Mouse (Mus musculus) CH12.LX (cell line): Measurements from ENCODE around the gene Lancl1. TPM values are rescaled to one million over a fixed set of nuclear protein-coding genes. Genes with fewer than 3 reads are reported as not detected.

Experiments
- DNase-seq: peaks from one replicate; pipeline ENCODE4 v3.0.0-alpha.2; 2013; ENCODE audit errors: extremely low read depth
- H3K27ac ChIP-seq: 2 replicates; pipeline ENCODE4 v1.5.1; 2012; ENCODE audit warnings: low read depth, mild to moderate bottlenecking, control low read depth, moderate library complexity; ENCODE audit not compliant: insufficient read depth
- H3K27me3 ChIP-seq: replicated peaks from 2 replicates; pipeline ENCODE3; 2012; ENCODE audit warnings: inconsistent platforms
- H3K36me3 ChIP-seq, 2 experiments: replicated peaks in 1 of 2; 2 replicates each; pipeline versions ENCODE3 to v1.6.1; 2012; ENCODE audit warnings: inconsistent platforms in 1 of 2, low read length in 1 of 2, mild to moderate bottlenecking in 1 of 2, mixed read lengths in 1 of 2, moderate library complexity in 1 of 2; ENCODE audit not compliant: control insufficient read depth in 1 of 2, insufficient read depth in 1 of 2
- H3K4me1 ChIP-seq, 2 experiments: 2 replicates each; pipeline ENCODE4 v1.6.1; 2012; ENCODE audit warnings: inconsistent platforms in 1 of 2, moderate library complexity in 1 of 2; ENCODE audit not compliant: insufficient read depth in 2 of 2, control insufficient read depth in 1 of 2
- H3K4me2 ChIP-seq: 2 replicates; pipeline ENCODE4 v1.6.1; 2012; ENCODE audit warnings: low read depth, mild to moderate bottlenecking, control low read depth; ENCODE audit not compliant: poor library complexity, insufficient read depth, severe bottlenecking
- H3K4me3 ChIP-seq, 3 experiments: fragments of 150-350 bp in 1 of 3; sonication (generic) in 1 of 3; replicated peaks in 1 of 3; 2 replicates each; pipeline versions ENCODE3 to v1.5.1; 2011 to 2012; ENCODE audit warnings: low read depth in 2 of 3, low read length in 2 of 3, mild to moderate bottlenecking in 2 of 3, moderate library complexity in 2 of 3, control low read depth in 1 of 3, improper control_type of control experiment in 1 of 3, inconsistent platforms in 1 of 3, mixed read lengths in 1 of 3; ENCODE audit not compliant: poor library complexity in 1 of 3
- H3K79me2 ChIP-seq: replicated peaks from 2 replicates; pipeline ENCODE4 v1.6.1; 2012; ENCODE audit warnings: mild to moderate bottlenecking, moderate library complexity; ENCODE audit not compliant: control insufficient read depth, poor library complexity, insufficient read depth, severe bottlenecking; ENCODE audit errors: extremely low read depth
- H3K9ac ChIP-seq: 2 replicates; pipeline ENCODE4 v1.6.1; 2012; ENCODE audit warnings: low read depth, mild to moderate bottlenecking, control low read depth, moderate library complexity; ENCODE audit not compliant: insufficient read depth
- H3K9me3 ChIP-seq: replicated peaks from 2 replicates; pipeline ENCODE3; 2012; ENCODE audit warnings: low read length, inconsistent platforms, mixed read lengths
- BHLHE40 ChIP-seq: IDR thresholded peaks from 2 replicates; pipeline ENCODE4 v1.6.1; 2011; ENCODE audit warnings: mild to moderate bottlenecking, low read depth, low read length, improper control_type of control experiment
- CHD2 ChIP-seq: IDR thresholded peaks from 2 replicates; pipeline ENCODE4 v1.6.1; 2011; ENCODE audit warnings: low read length, improper control_type of control experiment
- CTCF ChIP-seq, 2 experiments: IDR thresholded peaks in 1 of 2; conservative IDR thresholded peaks in 1 of 2; 2 replicates each; pipeline ENCODE4 v1.5.1; 2011 to 2012; ENCODE audit warnings: low read depth in 2 of 2, low read length in 2 of 2, improper control_type of control experiment in 1 of 2, inconsistent platforms in 1 of 2, mild to moderate bottlenecking in 1 of 2, moderate library complexity in 1 of 2
- E2F4 ChIP-seq: IDR thresholded peaks from 2 replicates; pipeline ENCODE4 v1.6.1; 2011; ENCODE audit warnings: low read depth, low read length, improper control_type of control experiment; ENCODE audit not compliant: insufficient replicate concordance
- ELF1 ChIP-seq: IDR thresholded peaks from 2 replicates; pipeline ENCODE4 v1.6.1; 2014; ENCODE audit warnings: low read depth, mild to moderate bottlenecking, inconsistent platforms, low read length, improper control_type of control experiment
- ETS1 ChIP-seq: conservative IDR thresholded peaks from 2 replicates; pipeline ENCODE4 v1.6.1; 2012; ENCODE audit warnings: low read depth, mild to moderate bottlenecking, inconsistent platforms, low read length, improper control_type of control experiment, moderate library complexity
- KAT2A ChIP-seq: IDR thresholded peaks from 2 replicates; pipeline ENCODE4 v1.6.1; 2012; ENCODE audit warnings: low read length, improper control_type of control experiment, inconsistent platforms; ENCODE audit not compliant: insufficient replicate concordance
- MAZ ChIP-seq: IDR thresholded peaks from 2 replicates; pipeline ENCODE4 v1.6.1; 2012; ENCODE audit warnings: low read depth, mild to moderate bottlenecking, inconsistent platforms, low read length, improper control_type of control experiment, moderate library complexity
- MEF2A ChIP-seq: IDR thresholded peaks from 2 replicates; pipeline ENCODE4 v1.6.1; 2014; ENCODE audit warnings: low read depth, mild to moderate bottlenecking, inconsistent platforms, low read length, improper control_type of control experiment, borderline replicate concordance
- NRF1 ChIP-seq: IDR thresholded peaks from 2 replicates; pipeline ENCODE4 v1.6.1; 2014; ENCODE audit warnings: low read depth, mild to moderate bottlenecking, inconsistent platforms, low read length, improper control_type of control experiment, moderate library complexity
- PAX5 ChIP-seq: IDR thresholded peaks from 2 replicates; pipeline ENCODE4 v1.6.1; 2012; ENCODE audit warnings: low read length, inconsistent platforms, mixed read lengths
- POLR2A ChIP-seq: IDR thresholded peaks from 2 replicates; pipeline ENCODE4 v1.6.1; 2011; ENCODE audit warnings: low read depth, mild to moderate bottlenecking, improper control_type of control experiment, low read length
- RAD21 ChIP-seq: IDR thresholded peaks from 2 replicates; pipeline ENCODE4 v1.6.1; 2011; ENCODE audit warnings: low read depth, mild to moderate bottlenecking, low read length, improper control_type of control experiment, moderate library complexity
- RCOR1 ChIP-seq: conservative IDR thresholded peaks from 2 replicates; pipeline ENCODE4 v1.6.1; 2012; ENCODE audit warnings: low read depth, mild to moderate bottlenecking, inconsistent platforms, low read length, improper control_type of control experiment
- SIN3A ChIP-seq: IDR thresholded peaks from 2 replicates; pipeline ENCODE4 v1.6.1; 2012; ENCODE audit warnings: low read length, improper control_type of control experiment, inconsistent platforms
- SMC3 ChIP-seq: IDR thresholded peaks from 2 replicates; pipeline ENCODE4 v1.6.1; 2011; ENCODE audit warnings: low read depth, low read length, improper control_type of control experiment
- TBP ChIP-seq: conservative IDR thresholded peaks from 2 replicates; pipeline ENCODE4 v1.6.1; 2011; ENCODE audit warnings: low read depth, low read length, improper control_type of control experiment
- TCF12 ChIP-seq: IDR thresholded peaks from 2 replicates; pipeline ENCODE4 v1.6.1; 2014; ENCODE audit warnings: low read depth, mild to moderate bottlenecking, inconsistent platforms, low read length, improper control_type of control experiment
- UBTF ChIP-seq: IDR thresholded peaks from 2 replicates; pipeline ENCODE4 v1.6.1; 2012; ENCODE audit warnings: low read depth, mild to moderate bottlenecking, inconsistent platforms, low read length, improper control_type of control experiment, moderate library complexity
- USF1 ChIP-seq: IDR thresholded peaks from 2 replicates; pipeline ENCODE4 v1.6.1; 2014; ENCODE audit warnings: low read depth, mild to moderate bottlenecking, inconsistent platforms, low read length, improper control_type of control experiment
- USF2 ChIP-seq: conservative IDR thresholded peaks from 2 replicates; pipeline ENCODE4 v1.6.1; 2011; ENCODE audit warnings: low read depth, low read length, improper control_type of control experiment
- ZKSCAN1 ChIP-seq: IDR thresholded peaks from 2 replicates; pipeline ENCODE4 v1.6.1; 2012; ENCODE audit warnings: low read depth, inconsistent platforms, low read length, improper control_type of control experiment, borderline replicate concordance
- ZNF384 ChIP-seq: IDR thresholded peaks from 2 replicates; pipeline ENCODE4 v1.6.1; 2012; ENCODE audit warnings: low read depth, low read length, improper control_type of control experiment, inconsistent platforms
- dilution Hi-C: fragments of 300-500 bp; cut with MboI; formaldehyde crosslinking; loops from 2 replicates; pipeline ENCODE4 v1.14.3; 2020; ENCODE audit warnings: low sequenced_read_pairs; ENCODE audit not compliant: extremely low pct_unique_long_range_greater_than_20kb, extremely low pct_ligation_motif_present
- in situ Hi-C: fragments of 300-500 bp; cut with MboI; formaldehyde crosslinking; loops from 3 replicates; pipeline ENCODE4 v1.14.3; 2019; ENCODE audit warnings: low sequenced_read_pairs, low pct_ligation_motif_present, low pct_unique_long_range_greater_than_20kb, mixed read lengths
- polyA plus RNA-seq: library from polyadenylated mRNA; unstranded; fragments of >175 nt; gene quantifications from 2 replicates; pipeline ENCODE4 v1.2.1, GENCODE M21; 2012; ENCODE audit warnings: low read depth; ENCODE audit not compliant: insufficient read length
- total RNA-seq, 2 experiments: library from RNA; depleted of rRNA; stranded (reverse); fragments of 300-350 nt in 1 of 2; fragments of >200 nt in 1 of 2; gene quantifications; 2 replicates each; pipeline ENCODE4 v1.2.3; 2012 to 2014

Gene Lancl1
- total and polyA plus RNA-seq, 3 experiments, result 35.8 to 55.4 (median 52.8) TPM

GRCm38 (mm10) chr1:67078666-67079065 is 40.0 kb upstream of the Lancl1 start:
- Histone ChIP-seq H3K4me3 (no peak overlapping the region), H3K9ac (no peak overlapping the region), H3K9me3 (no peaks in the 10 kb centered on the region), H3K4me2 (no peak overlapping the region), H3K27me3 (no peaks in the 10 kb centered on the region), H3K27ac (no peak overlapping the region), H3K36me3 (no peaks in the 10 kb centered on the region), H3K79me2 (no peaks in the 10 kb centered on the region), H3K4me1 (no peaks in the 10 kb centered on the region)
- no peak for TF ChIP-seq RCOR1
- no peak for TF ChIP-seq ETS1
- TF ChIP-seq ZKSCAN1, result no peak
- no peak for TF ChIP-seq NRF1
- TF ChIP-seq POLR2A, result no peak
- no peak for TF ChIP-seq UBTF
- no peak for TF ChIP-seq MAZ
- TF ChIP-seq USF1, result no peak
- TF ChIP-seq CTCF (conservative IDR thresholded peaks at IDR 0.05 in 1 of 2, IDR thresholded peaks at IDR 0.05 in 1 of 2; ENCODE audit: low read depth in 2 of 2, low read length in 2 of 2), result no peak
- no peak for TF ChIP-seq TCF12
- TF ChIP-seq MEF2A, result no peak
- no peak for TF ChIP-seq RAD21
- TF ChIP-seq SMC3, result no peak
- TF ChIP-seq SIN3A, result no peak
- TF ChIP-seq TBP, result no peak
- in situ Hi-C loops (no loop called here), dilution Hi-C loops (no loop called here)
- no peak for DNase-seq

GRCm38 (mm10) chr1:67077739-67078138 is 39.1 kb upstream of the Lancl1 start:
- in situ Hi-C loops (no loop called here), dilution Hi-C loops (no loop called here)
- no peak overlapping the region for H3K4me2 ChIP-seq
- no peak overlapping the region for H3K27ac ChIP-seq
- TF ChIP-seq ZNF384 (no peak), PAX5 (no peak), CTCF (conservative IDR thresholded peaks at IDR 0.05 in 1 of 2, IDR thresholded peaks at IDR 0.05 in 1 of 2; ENCODE audit: low read depth in 2 of 2, low read length in 2 of 2) (no peak), BHLHE40 (no peak), UBTF (no peak), SMC3 (no peak), CHD2 (no peak), USF2 (no peak), ELF1 (no peak), KAT2A (no peak), E2F4 (no peak)
- TF ChIP-seq, all 38 proteins: peak for 0
- H3K9ac ChIP-seq, result no peak overlapping the region
- H3K4me3 ChIP-seq, result no peak overlapping the region
- H3K9me3 ChIP-seq, result no peaks in the 10 kb centered on the region
- H3K36me3 ChIP-seq, result no peaks in the 10 kb centered on the region
- no peaks in the 10 kb centered on the region for H3K4me1 ChIP-seq
- H3K79me2 ChIP-seq, result no peaks in the 10 kb centered on the region
- no peak for DNase-seq
- H3K27me3 ChIP-seq, result no peaks in the 10 kb centered on the region
